Mouse (Mus musculus): ENCODE results near the gene Haus2. TPM values are rescaled to one million over a fixed set of nuclear protein-coding genes. Genes with fewer than 3 reads are reported as not detected.

The Haus2 gene
- polyA plus RNA-seq (2014; fragmentation: Illumina TruSeq; extraction: RNeasy Lipid Tissue Mini Kit (QIAGEN cat#74804)) = 55.3 TPM

GRCm38 (mm10) chr2:120608830-120609723, at the start of gene Haus2, which contains the start of gene Lrrc57:
Gene Haus2, plus strand, starts transcription at chr2:120609383.
Gene Lrrc57, minus strand, starts transcription at chr2:120609520.

DNA sequence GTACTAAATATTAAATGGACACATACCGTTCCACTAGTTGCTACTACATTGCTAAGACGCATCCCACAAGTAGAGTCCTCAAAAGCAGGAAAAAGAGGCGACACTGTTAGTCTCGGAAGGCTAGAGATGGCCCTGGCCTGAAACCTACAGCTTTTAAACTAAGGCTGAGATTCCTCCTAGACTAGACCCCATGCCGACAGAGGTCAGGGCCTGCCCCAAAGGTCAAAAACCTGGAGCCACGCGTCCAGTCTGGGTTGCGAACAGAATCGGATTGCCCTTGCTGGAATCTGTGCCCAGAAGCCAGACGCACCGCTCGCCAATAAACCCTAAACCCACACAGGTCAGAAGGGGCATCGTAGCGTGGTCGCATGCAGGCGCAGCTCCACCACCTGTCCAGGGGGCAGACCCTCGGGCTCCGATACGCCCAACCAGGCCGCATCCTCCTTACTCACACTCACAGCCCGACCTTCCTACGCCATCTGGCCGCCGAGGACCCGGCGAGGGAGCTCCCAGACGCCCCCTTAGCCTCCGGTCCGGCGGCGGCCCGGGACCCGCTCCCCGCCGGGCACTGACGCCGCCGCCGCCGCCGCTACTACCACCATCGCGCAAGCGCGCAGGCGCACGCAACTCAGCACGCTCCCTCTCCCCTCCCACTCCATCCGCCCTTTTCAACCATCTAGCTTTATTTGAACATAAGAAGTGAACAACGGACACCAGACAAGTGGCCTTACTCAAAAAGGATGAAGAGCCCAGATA, 45.8 kb upstream of the Haus2 start, which contains the start of gene Zfp106:
TSS of gene Zfp106 (minus strand) at position 609 of the 756 bp plus-strand sequence.

GRCm38 (mm10) chr2:120566886-120567797, 42.0 kb upstream of the Haus2 start, which contains the start of gene Snap23:
Gene Snap23, plus strand, starts transcription at chr2:120567671.

DNA sequence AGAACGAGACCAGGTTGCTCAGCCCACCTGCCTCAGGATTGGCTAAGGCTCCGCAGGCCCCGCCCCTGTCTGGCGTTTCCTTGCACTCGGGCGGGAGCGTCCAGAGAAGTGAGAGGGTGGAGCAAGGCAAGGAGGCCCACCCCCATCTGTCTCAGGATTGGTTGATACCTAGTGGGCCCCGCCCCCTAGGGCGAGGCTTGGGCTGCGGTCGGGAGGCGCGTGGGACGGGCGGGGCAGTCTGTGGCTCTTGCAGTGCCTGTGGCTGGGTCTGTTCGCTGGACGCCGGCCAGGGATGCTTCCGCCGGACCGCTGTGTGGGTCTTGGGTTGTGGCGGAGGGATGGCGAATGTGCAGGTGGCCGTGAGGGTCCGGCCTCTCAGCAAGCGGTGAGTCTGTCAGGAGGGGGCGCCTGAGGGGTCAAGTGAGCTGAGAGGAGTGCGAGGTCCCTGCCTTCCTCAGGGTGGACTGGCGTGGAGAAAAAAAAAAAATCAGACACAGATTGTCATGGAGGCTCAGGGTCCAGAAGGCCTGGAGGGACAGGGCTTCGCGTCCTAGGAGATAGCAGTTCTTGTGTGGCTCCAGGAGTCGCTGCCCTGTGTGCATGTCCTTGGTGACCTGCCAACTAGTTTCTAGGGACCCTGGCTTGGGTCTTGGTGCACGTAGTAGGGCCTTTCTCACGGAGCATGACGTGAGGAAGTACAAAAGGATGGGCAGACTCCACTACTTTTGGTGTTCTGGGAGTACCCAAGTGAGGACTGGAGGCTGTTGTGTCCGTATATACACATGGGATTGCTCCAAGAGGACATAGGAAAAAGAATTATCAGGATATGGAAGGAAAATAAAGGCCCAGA, 19.9 kb downstream of the Haus2 start, which contains the start of gene Stard9:
TSS of gene Stard9 (plus strand) at position 236 of the 850 bp plus-strand sequence.

Other genes with a start within 250 kb of the Haus2 start
- 23.1 TPM for gene Ganc, start 205.5 kb upstream of the Haus2 start, polyA plus RNA-seq (2014; fragmentation: Illumina TruSeq; extraction: RNeasy Lipid Tissue Mini Kit (QIAGEN cat#74804))
- 141 TPM for gene Tmem87a, start 205.3 kb upstream of the Haus2 start, polyA plus RNA-seq (2014; fragmentation: Illumina TruSeq; extraction: RNeasy Lipid Tissue Mini Kit (QIAGEN cat#74804))
- not detected for gene Capn3, start 153.4 kb upstream of the Haus2 start, polyA plus RNA-seq (2014; fragmentation: Illumina TruSeq; extraction: RNeasy Lipid Tissue Mini Kit (QIAGEN cat#74804))
- gene Zfp106, start 45.5 kb upstream of the Haus2 start, polyA plus RNA-seq (2014; fragmentation: Illumina TruSeq; extraction: RNeasy Lipid Tissue Mini Kit (QIAGEN cat#74804)) = 104 TPM
- gene Snap23, start 41.7 kb upstream of the Haus2 start, polyA plus RNA-seq (2014; fragmentation: Illumina TruSeq; extraction: RNeasy Lipid Tissue Mini Kit (QIAGEN cat#74804)) = 159 TPM
- gene Lrrc57, start 137 bp downstream of the Haus2 start, polyA plus RNA-seq (2014; fragmentation: Illumina TruSeq; extraction: RNeasy Lipid Tissue Mini Kit (QIAGEN cat#74804)) = 38.4 TPM
- gene Stard9, start 19.7 kb downstream of the Haus2 start, polyA plus RNA-seq (2014; fragmentation: Illumina TruSeq; extraction: RNeasy Lipid Tissue Mini Kit (QIAGEN cat#74804)) = 13.6 TPM
- 5.5 TPM for gene Cdan1, start 240.7 kb downstream of the Haus2 start, polyA plus RNA-seq (2014; fragmentation: Illumina TruSeq; extraction: RNeasy Lipid Tissue Mini Kit (QIAGEN cat#74804))
- gene Ttbk2, start 241.2 kb downstream of the Haus2 start, polyA plus RNA-seq (2014; fragmentation: Illumina TruSeq; extraction: RNeasy Lipid Tissue Mini Kit (QIAGEN cat#74804)) = 25.9 TPM